Mouse (Mus musculus) embryo, embryonic 9.5 days (tissue): ENCODE results near the gene Anapc15.

Experiments used
- DNase-seq: peaks from one replicate; pipeline ENCODE4 v3.0.0-alpha.2; 2017; ENCODE audit errors: extremely low spot score

Anapc15 gene

GRCm38 (mm10) chr7:101847934-101848333 lies 15.6 kb upstream of the Anapc15 start:
- DNase-seq: no peak

- DNase-seq: no peak
These were observed 11.8 kb upstream of the Anapc15 start for GRCm38 (mm10) chr7:101851689-101852088.

GRCm38 (mm10) chr7:101852846-101853245 lies 10.7 kb upstream of the Anapc15 start:
- DNase-seq: no peak

- DNase-seq: no peak
These were observed 9.7 kb upstream of the Anapc15 start for GRCm38 (mm10) chr7:101853816-101854215.

GRCm38 (mm10) chr7:101857094-101857493 lies 6.4 kb upstream of the Anapc15 start, which contains the start of gene Folr2:
TSS of gene Folr2 (minus strand) at chr7:101857194.
- DNase-seq: no peak

- DNase-seq: no peak
These were observed 5.2 kb upstream of the Anapc15 start for GRCm38 (mm10) chr7:101858362-101858761.

GRCm38 (mm10) chr7:101860978-101861377 lies 2.5 kb upstream of the Anapc15 start:
- DNase-seq: no peak

- DNase-seq: no peak
These were observed 1.2 kb upstream of the Anapc15 start for GRCm38 (mm10) chr7:101862291-101862690.

GRCm38 (mm10) chr7:101866491-101867265 lies 3.2 kb downstream of the Anapc15 start:
- DNase-seq: no peak

- DNase-seq: no peak
These were observed 4.0 kb downstream of the Anapc15 start for GRCm38 (mm10) chr7:101867482-101867881.

- no peak for DNase-seq
These were observed 5.0 kb downstream of the Anapc15 start for GRCm38 (mm10) chr7:101868241-101869162.

GRCm38 (mm10) chr7:101869163-101869500 lies 5.6 kb downstream of the Anapc15 start:
- no peak for DNase-seq

- DNase-seq: no peak
These were observed 7.1 kb downstream of the Anapc15 start, which contains the start of gene Folr1 for GRCm38 (mm10) chr7:101870629-101871028. TSS of gene Folr1 (minus strand) at chr7:101870788.

GRCm38 (mm10) chr7:101871296-101871695 lies 7.8 kb downstream of the Anapc15 start:
- no peak for DNase-seq

GRCm38 (mm10) chr7:101875978-101876377 lies 12.5 kb downstream of the Anapc15 start:
- no peak for DNase-seq

- no peak for DNase-seq
These were observed 17.3 kb downstream of the Anapc15 start for GRCm38 (mm10) chr7:101880855-101881254.

GRCm38 (mm10) chr7:101882413-101883154 lies 19.1 kb downstream of the Anapc15 start:
- no peak for DNase-seq

GRCm38 (mm10) chr7:101884160-101884559 lies 20.6 kb downstream of the Anapc15 start:
- no peak for DNase-seq

GRCm38 (mm10) chr7:101886274-101886673 lies 22.8 kb downstream of the Anapc15 start:
- DNase-seq: no peak

- DNase-seq: no peak
These were observed 24.9 kb downstream of the Anapc15 start for GRCm38 (mm10) chr7:101888460-101888859.

GRCm38 (mm10) chr7:101895695-101896094 lies 32.2 kb downstream of the Anapc15 start:
- no peak for DNase-seq
